Mouse (Mus musculus) embryonic facial prominence, embryonic 14.5 days (tissue): ENCODE data around the gene Srsx. TPM values are rescaled to one million over a fixed set of nuclear protein-coding genes. Genes with fewer than 3 reads are reported as not detected.
"Not testable (repeated sequence)": the region's sequence is repeated elsewhere in the genome, so short reads cannot be mapped to it uniquely, and the experiment has no call there.

ENCODE experiments used
- ATAC-seq: fragments of 200-750 bp; cut with Nextera tagmentation; 2 replicates; pipeline ENCODE4 v1.8.0; 2017; ENCODE audit warnings: low read depth, moderate number of reproducible peaks, moderate TSS enrichment
- DNase-seq: peaks from one replicate; pipeline ENCODE4 v3.0.0-alpha.2; 2015; ENCODE audit warnings: low spot score
- H3K27ac ChIP-seq: fragments of 300-500 bp; sonication (generic); replicated peaks from 2 replicates; pipeline ENCODE4 v1.5.1; 2014; ENCODE audit warnings: low read depth, mild to moderate bottlenecking, low read length, moderate library complexity
- H3K27me3 ChIP-seq: fragments of 300-500 bp; sonication (generic); replicated peaks from 2 replicates; pipeline ENCODE4 v1.6.1; 2014; ENCODE audit warnings: low read length; ENCODE audit not compliant: control insufficient read depth, insufficient read depth
- H3K36me3 ChIP-seq: fragments of 300-500 bp; sonication (generic); 2 replicates; pipeline ENCODE4 v1.6.1; 2014; ENCODE audit warnings: low read length, mixed read lengths; ENCODE audit not compliant: control insufficient read depth, insufficient read depth
- H3K4me1 ChIP-seq: fragments of 300-500 bp; sonication (generic); 2 replicates; pipeline ENCODE4 v1.6.1; 2014; ENCODE audit warnings: antibody characterized with exemption, low read length; ENCODE audit not compliant: control insufficient read depth, insufficient read depth
- H3K4me2 ChIP-seq: fragments of 300-500 bp; sonication (generic); 2 replicates; pipeline ENCODE4 v1.6.1; 2014; ENCODE audit warnings: low read depth, mild to moderate bottlenecking, low read length, moderate library complexity, mixed read lengths
- H3K4me3 ChIP-seq: fragments of 300-500 bp; sonication (generic); 2 replicates; pipeline ENCODE4 v1.5.1; 2014; ENCODE audit warnings: low read depth, mild to moderate bottlenecking, low read length
- H3K9ac ChIP-seq: fragments of 300-500 bp; sonication (generic); 2 replicates; pipeline ENCODE4 v1.6.1; 2014; ENCODE audit warnings: low read depth, mild to moderate bottlenecking, low read length, moderate library complexity, mixed read lengths
- H3K9me3 ChIP-seq: fragments of 300-500 bp; sonication (generic); 2 replicates; pipeline ENCODE4 v1.6.1; 2016; ENCODE audit warnings: low read length; ENCODE audit not compliant: control insufficient read depth
- WGBS: fragments of 180-500 bp; shearing (Covaris S2); extraction: QIAGEN DNeasy Blood & Tissue Kit; methylation state at CpG from one replicate; pipeline ENCODE4 v1.1.7; 2014; 5-methylcytosine and 5-hydroxymethylcytosine counted together
- polyA plus RNA-seq: library from polyadenylated mRNA; unstranded; fragments of >200 nt; fragmentation: Nextera tagmentation; extraction: Ambion mirVana; gene quantifications from 2 replicates; pipeline ENCODE4 v1.2.1, GENCODE M21; 2014

Gene Srsx
- not detected in 2 replicates for polyA plus RNA-seq

DNA sequence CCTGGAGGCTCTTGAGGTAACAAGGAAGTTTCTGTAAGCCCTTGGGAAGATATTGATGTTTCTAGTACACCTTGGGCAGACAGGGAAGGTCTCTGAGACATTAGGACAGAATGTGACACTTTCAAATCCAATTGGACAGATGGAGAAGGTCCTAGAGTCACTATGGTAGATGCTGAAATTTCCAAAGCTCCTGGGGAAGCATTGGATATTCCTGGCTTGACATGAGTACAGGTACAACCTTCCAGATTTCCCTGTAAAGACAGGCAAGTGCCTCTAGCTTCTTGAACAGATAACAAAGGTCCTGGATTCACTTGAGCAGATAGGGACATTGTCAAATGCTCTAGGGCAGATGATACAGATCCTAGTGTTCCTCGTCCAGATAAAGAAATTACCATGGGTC, at the start of gene Srsx:
Gene Srsx (minus strand): TSS at position 101 of the 400 bp plus-strand sequence.
- not testable (repeated sequence) for H3K9me3 ChIP-seq, H3K27ac ChIP-seq, H3K9ac ChIP-seq, ATAC-seq, H3K27me3 ChIP-seq, H3K36me3 ChIP-seq, H3K4me1 ChIP-seq, DNase-seq, H3K4me2 ChIP-seq, H3K4me3 ChIP-seq
- no CpG with 5 or more reads among the region's 1 CpGs for WGBS

DNA sequence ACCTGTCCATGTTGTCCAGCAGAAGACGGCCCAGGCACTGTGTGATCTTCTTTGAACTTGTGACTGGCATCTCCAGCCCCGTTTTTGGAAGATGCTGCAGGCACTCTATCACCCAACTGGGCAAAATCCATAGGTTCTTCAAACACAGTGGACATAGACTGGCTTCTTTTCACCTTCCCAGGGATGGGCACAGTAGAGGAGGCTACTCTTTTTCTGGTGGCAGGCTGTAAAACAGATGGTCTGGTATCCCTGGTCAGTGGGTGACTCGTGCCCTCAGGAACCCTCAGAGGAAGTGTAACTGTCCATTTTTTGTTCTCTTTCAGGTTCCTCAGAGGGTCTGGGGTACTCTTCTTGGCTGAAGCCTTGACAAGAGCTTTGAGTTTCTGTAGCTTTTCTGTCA, 24.5 kb upstream of the Srsx start, which contains the start of gene Gm17577:
Gene Gm17577 (minus strand): TSS at position 101 of the 400 bp plus-strand sequence.
- not testable (repeated sequence) for H3K9ac ChIP-seq

More for the DNA sequence above, 24.5 kb upstream of the Srsx start, which contains the start of gene Gm17577:
- not testable (repeated sequence) for H3K4me1 ChIP-seq, H3K27me3 ChIP-seq, H3K27ac ChIP-seq, DNase-seq, H3K9me3 ChIP-seq, H3K4me2 ChIP-seq, H3K36me3 ChIP-seq, H3K4me3 ChIP-seq, ATAC-seq
- no CpG with 5 or more reads among the region's 3 CpGs for WGBS

Other genes with a start within 250 kb of the Srsx start
- gene Gm17521, start 192.8 kb downstream of the Srsx start, polyA plus RNA-seq, result not detected in 2 replicates
- 13.1 and 14.8 TPM in 2 replicates for gene Cldn34c1, start 119.0 kb downstream of the Srsx start, polyA plus RNA-seq
- not detected in 2 replicates for gene Gm17577, start 24.4 kb upstream of the Srsx start, polyA plus RNA-seq